Mouse (Mus musculus): Measurements from ENCODE around the gene Pik3cd.

Pik3cd gene

GRCm38 (mm10) chr4:149689822-149690700 is 12.3 kb downstream of the Pik3cd start:
- DNase-seq (ENCODE audit: low spot score in 2 of 2): no peak

GRCm38 (mm10) chr4:149688861-149689260 is 13.5 kb downstream of the Pik3cd start:
- no peak for DNase-seq (ENCODE audit: low spot score in 2 of 2)

GRCm38 (mm10) chr4:149684841-149685623 is 17.3 kb downstream of the Pik3cd start:
- DNase-seq (ENCODE audit: low spot score in 2 of 2): no peak

- no peak for DNase-seq (ENCODE audit: low spot score in 2 of 2)
These were observed 18.5 kb downstream of the Pik3cd start for GRCm38 (mm10) chr4:149683875-149684274.

- no peak for DNase-seq (ENCODE audit: low spot score in 2 of 2)
These were observed 23.2 kb downstream of the Pik3cd start for GRCm38 (mm10) chr4:149679056-149679770.

GRCm38 (mm10) chr4:149678006-149678405 is 24.4 kb downstream of the Pik3cd start:
- DNase-seq (ENCODE audit: low spot score in 2 of 2): no peak

GRCm38 (mm10) chr4:149675378-149676261 is 26.8 kb downstream of the Pik3cd start:
- DNase-seq (ENCODE audit: low spot score in 2 of 2): peak; percentile 70 to 83

- no peak for DNase-seq (ENCODE audit: low spot score in 2 of 2)
These were observed 27.5 kb downstream of the Pik3cd start for GRCm38 (mm10) chr4:149674814-149675377.

GRCm38 (mm10) chr4:149672747-149673146 is 29.6 kb downstream of the Pik3cd start:
- DNase-seq (ENCODE audit: low spot score in 2 of 2): no peak

- DNase-seq (ENCODE audit: low spot score in 2 of 2): no peak
These were observed 31.2 kb downstream of the Pik3cd start for GRCm38 (mm10) chr4:149671175-149671574.

GRCm38 (mm10) chr4:149665692-149666090 is 36.7 kb downstream of the Pik3cd start:
- no peak for DNase-seq (ENCODE audit: low spot score in 2 of 2)

- DNase-seq (ENCODE audit: low spot score in 2 of 2): no peak
These were observed 37.2 kb downstream of the Pik3cd start for GRCm38 (mm10) chr4:149665016-149665691.

- DNase-seq (ENCODE audit: low spot score in 2 of 2): no peak
These were observed 38.4 kb downstream of the Pik3cd start for GRCm38 (mm10) chr4:149663849-149664503.

- DNase-seq (ENCODE audit: low spot score in 2 of 2): no peak
These were observed 40.3 kb downstream of the Pik3cd start for GRCm38 (mm10) chr4:149661967-149662589.

GRCm38 (mm10) chr4:149660598-149660997 is 41.8 kb downstream of the Pik3cd start:
- DNase-seq (ENCODE audit: low spot score in 2 of 2): no peak

GRCm38 (mm10) chr4:149659495-149660116 is 42.8 kb downstream of the Pik3cd start:
- DNase-seq (ENCODE audit: low spot score in 2 of 2): no peak

GRCm38 (mm10) chr4:149657858-149658416 is 44.4 kb downstream of the Pik3cd start:
- peak; percentile 54 to 71 for DNase-seq (ENCODE audit: low spot score in 2 of 2)

- peak; percentile 43 to 82 for DNase-seq (ENCODE audit: low spot score in 2 of 2)
These were observed 48.1 kb downstream of the Pik3cd start for GRCm38 (mm10) chr4:149654232-149654631.
